Mouse (Mus musculus): ENCODE results near the gene Uhmk1. TPM values are rescaled to one million over a fixed set of nuclear protein-coding genes. Genes with fewer than 3 reads are reported as not detected.

Uhmk1 gene
- polyA plus RNA-seq, 2 experiments from 2014 or later, result 13.8 to 13.9 TPM

GRCm38 (mm10) chr1:170174814-170175332 lies 40.3 kb downstream of the Uhmk1 start, which contains the start of gene Uap1:
Gene Uap1 (minus strand): TSS chr1:170174957.
- ATAC-seq, result peak; percentile 93

GRCm38 (mm10) chr1:170173991-170174813 lies 41.0 kb downstream of the Uhmk1 start:
- ATAC-seq, result peak; percentile 19

GRCm38 (mm10) chr1:170167781-170168180 lies 47.4 kb downstream of the Uhmk1 start:
- ATAC-seq, result peak; percentile 93

- no peak for ATAC-seq
Measured at GRCm38 (mm10) chr1:170164913-170165312, 50.3 kb downstream of the Uhmk1 start.

- ATAC-seq, result no peak
Measured at GRCm38 (mm10) chr1:170164053-170164614, 51.1 kb downstream of the Uhmk1 start.

GRCm38 (mm10) chr1:170163398-170163943 lies 51.7 kb downstream of the Uhmk1 start:
- ATAC-seq, result no peak

GRCm38 (mm10) chr1:170161852-170162251 lies 53.3 kb downstream of the Uhmk1 start:
- no peak for ATAC-seq

- ATAC-seq, result peak; percentile 67
Measured at GRCm38 (mm10) chr1:170160397-170160938, 54.7 kb downstream of the Uhmk1 start.

GRCm38 (mm10) chr1:170159707-170160106 lies 55.5 kb downstream of the Uhmk1 start:
- no peak for ATAC-seq

GRCm38 (mm10) chr1:170155761-170156160 lies 59.4 kb downstream of the Uhmk1 start:
- ATAC-seq, result no peak

GRCm38 (mm10) chr1:170155298-170155697 lies 59.9 kb downstream of the Uhmk1 start:
- ATAC-seq, result no peak

GRCm38 (mm10) chr1:170153986-170154385 lies 61.2 kb downstream of the Uhmk1 start:
- no peak for ATAC-seq

- ATAC-seq, result peak; percentile 90
Measured at GRCm38 (mm10) chr1:170152552-170152951, 62.6 kb downstream of the Uhmk1 start.

GRCm38 (mm10) chr1:170150870-170151269 lies 64.3 kb downstream of the Uhmk1 start:
- ATAC-seq, result no peak

- no peak for ATAC-seq
Measured at GRCm38 (mm10) chr1:170149756-170150155, 65.4 kb downstream of the Uhmk1 start.

- ATAC-seq, result no peak
Measured at GRCm38 (mm10) chr1:170148536-170148935, 66.7 kb downstream of the Uhmk1 start.

- peak; percentile 80 for ATAC-seq
Measured at GRCm38 (mm10) chr1:170147651-170148448, 67.3 kb downstream of the Uhmk1 start.

- no peak for ATAC-seq
Measured at GRCm38 (mm10) chr1:170145606-170146005, 69.6 kb downstream of the Uhmk1 start.

All from activated CD4-positive, CD25-positive, alpha-beta regulatory T cell, adult 4 months (primary cell).